Mouse (Mus musculus) E14TG2a.4 (cell line): Measurements from ENCODE around the gene Efna5.

Source experiments
- CTCF ChIP-seq: conservative IDR thresholded peaks from 2 replicates; pipeline ENCODE4 v1.5.1; 2014; ENCODE audit warnings: low read length
- NANOG ChIP-seq: IDR thresholded peaks from 2 replicates; pipeline ENCODE4 v1.6.1; 2014; ENCODE audit warnings: borderline replicate concordance, low read length, mixed read lengths

DNA sequence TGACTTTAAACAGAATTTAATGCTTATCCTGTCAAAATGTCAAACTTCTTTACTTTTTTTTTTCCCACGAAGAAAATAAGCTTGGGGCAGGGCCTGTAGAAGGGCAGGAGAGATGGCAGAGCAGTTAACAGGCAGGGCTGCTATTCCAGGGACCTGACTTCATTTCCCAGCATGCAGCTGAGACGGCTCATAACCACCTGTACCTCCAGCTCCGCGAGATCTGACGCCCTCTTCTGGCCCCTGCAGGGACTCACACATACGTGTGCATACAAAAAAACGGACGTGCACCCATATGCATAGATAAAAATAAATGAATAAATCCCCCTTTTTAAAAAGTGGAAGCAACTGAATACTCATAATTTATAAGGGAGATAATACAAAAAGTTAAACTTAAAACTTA lies 16.2 kb downstream of the Efna5 start:
- TF ChIP-seq CTCF (peak; percentile 19; the same call in 1 of the 2 replicates), NANOG (no peak)
